Mouse (Mus musculus) ES-E14 (cell line): ENCODE measurements at regions not wholly inside any gene's neighbourhood (a gene's known extent, or its start where the extent isn't known, plus 50 kb on each side); places are given as distances from the start of the nearest gene placed in this dataset.

Source experiments
- CHD2 ChIP-seq: IDR thresholded peaks from 2 replicates; pipeline ENCODE4 v1.6.1; 2014; ENCODE audit warnings: mild to moderate bottlenecking, low read depth, low read length, inconsistent platforms
- ZC3H11A ChIP-seq: IDR thresholded peaks from 2 replicates; pipeline ENCODE4 v1.6.1; 2012; ENCODE audit warnings: low read depth, mild to moderate bottlenecking, inconsistent platforms, low read length, borderline replicate concordance

GRCm38 (mm10) chr17:47978001-47978400 lies 53.6 kb upstream of the Foxp4 start:
- no peak for TF ChIP-seq ZC3H11A
- no peak for TF ChIP-seq CHD2
